In the genomic region with DNA sequence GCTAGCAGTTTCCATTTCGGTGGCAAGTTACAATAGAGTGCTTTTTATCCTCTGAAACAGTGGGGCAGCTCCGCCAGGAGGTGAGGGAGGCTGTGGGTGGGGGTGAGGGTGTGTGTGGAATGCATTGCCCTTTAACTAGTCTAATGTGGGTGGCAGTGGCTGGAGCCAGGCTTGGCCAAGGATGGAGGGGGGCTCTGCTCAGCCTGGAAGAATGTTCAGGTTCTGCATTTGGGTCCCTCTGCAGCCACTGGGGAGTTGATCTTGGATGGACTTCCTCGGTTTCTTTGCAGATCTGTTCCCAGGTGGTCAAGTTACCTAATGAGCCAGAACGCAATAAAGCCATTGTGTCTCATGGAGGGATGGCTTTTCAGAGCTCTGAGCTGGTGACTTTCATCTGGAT, we compare ENCODE assay signal across 18 mouse cellular contexts.
"Had no signal": no experiment of that assay in that cellular context is flagged by ENCODE, and none has a peak within 500 bp of the region (broad histone marks: within the 10 kb centered on the region; RNA-seq: fewer than 3 reads in every experiment).

No protein-coding gene starts in this region.

- H3K9me3 ChIP-seq: neural tube, embryonic 13.5 days; neural tube, embryonic 15.5 days had no signal

- H3K27me3 ChIP-seq: neural tube, embryonic 13.5 days; neural tube, embryonic 15.5 days had no signal

- H3K36me3 ChIP-seq: neural tube, embryonic 13.5 days; neural tube, embryonic 15.5 days had no signal

- DNase-seq: lung, adult 18-20 months; lung, embryonic 14.5 days; lung, postnatal 10 days; lung, postnatal 4 days; midbrain, embryonic 14.5 days; retina, postnatal 1 day; right cerebral cortex, adult 18-20 months; right cerebral cortex, postnatal 25 days; right cerebral cortex, postnatal 4 days; spleen, adult 18-20 months; thymus, adult 18-20 months; thymus, postnatal 14 days; thymus, postnatal 36 days had no signal

- H3K9ac ChIP-seq: lung, embryonic 14.5 days; neural tube, embryonic 13.5 days; neural tube, embryonic 15.5 days had no signal

- H3K4me3 ChIP-seq: myocyte; neural tube, embryonic 13.5 days; neural tube, embryonic 15.5 days had no signal

- ATAC-seq: midbrain, embryonic 16.5 days had no signal

- H3K4me2 ChIP-seq: lung, embryonic 14.5 days; midbrain, embryonic 11.5 days; neural tube, embryonic 13.5 days; neural tube, embryonic 15.5 days had no signal

- H3K27ac ChIP-seq: neural tube, embryonic 13.5 days; neural tube, embryonic 15.5 days had no signal
